8 mouse cellular contexts compared by ENCODE assay signal in the genomic region with DNA sequence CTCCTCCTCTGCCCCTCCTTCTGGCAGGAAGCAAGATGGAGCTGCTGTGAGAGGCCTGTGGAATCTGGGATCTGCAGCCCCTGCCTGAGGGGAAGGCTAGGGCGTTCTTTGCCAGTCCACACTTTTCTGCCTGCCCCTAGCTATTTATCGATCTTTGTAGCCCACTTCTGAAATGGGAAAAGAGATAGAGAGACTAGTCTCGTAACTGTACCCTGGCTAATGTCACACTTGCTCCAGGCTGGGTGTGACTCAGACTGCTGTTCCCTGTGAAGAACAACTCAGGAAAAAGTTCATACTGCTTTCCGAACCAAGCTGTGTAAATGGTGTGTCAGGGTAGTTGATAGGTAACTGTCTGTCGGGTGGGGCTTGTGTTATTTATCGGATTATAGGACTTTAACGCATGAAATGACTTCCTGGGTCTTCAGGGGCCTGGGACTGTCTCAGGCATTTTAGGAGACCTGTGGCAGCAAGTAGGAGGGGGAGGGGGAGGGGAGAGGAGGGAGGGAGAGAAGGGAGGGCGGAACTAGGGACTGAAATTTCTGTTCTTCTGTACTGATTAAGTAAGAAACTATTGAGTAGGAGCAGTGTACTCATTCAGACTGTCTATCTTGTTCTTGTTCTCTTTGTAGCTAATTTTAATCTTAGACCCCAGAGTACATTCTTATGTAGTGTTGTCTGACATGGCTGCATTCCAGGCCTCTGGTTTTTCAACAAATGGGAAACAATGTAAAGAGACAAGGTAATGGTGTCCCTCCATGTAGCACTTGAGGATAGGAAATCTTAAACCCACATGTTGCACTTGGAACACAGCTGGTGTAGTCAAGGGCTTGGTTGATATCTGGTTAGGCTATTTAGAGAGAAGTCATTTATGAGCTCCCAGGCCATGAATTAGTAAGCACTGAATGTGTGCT. TPM values are rescaled to one million over a fixed set of nuclear protein-coding genes. Genes with fewer than 3 reads are reported as not detected.
DNase-seq lines count a peak whose midpoint lies in the region; ATAC-seq and TF ChIP-seq lines count a peak whose summit lies in the region.

No protein-coding gene starts in this region.

- H3K36me3 ChIP-seq in forebrain, embryonic 15.5 days: no peaks in the 10 kb centered on the region
- no peaks in the 10 kb centered on the region for H3K36me3 ChIP-seq in lung, postnatal 0 days (ENCODE audit: insufficient read depth, low read length)
- no peaks in the 10 kb centered on the region for H3K36me3 ChIP-seq in testis, adult 2 months (ENCODE audit: control insufficient read depth, insufficient read depth, low read length)

- H3K27me3 ChIP-seq in forebrain, embryonic 15.5 days: no peaks in the 10 kb centered on the region
- H3K27me3 ChIP-seq in lung, postnatal 0 days (replicated peaks; ENCODE audit: insufficient read depth, low read length): no peaks in the 10 kb centered on the region
- no peaks in the 10 kb centered on the region for H3K27me3 ChIP-seq in testis, adult 2 months (ENCODE audit: control insufficient read depth, insufficient read depth, low read length)

- H3K4me1 ChIP-seq in forebrain, embryonic 15.5 days: peaks cover 16% of the 10 kb centered on the region
- peaks cover 14% of the 10 kb centered on the region; the same call in 1 of the 2 replicates for H3K4me1 ChIP-seq in lung, postnatal 0 days (ENCODE audit: insufficient read depth, low read depth, low read length)
- peaks cover 12% of the 10 kb centered on the region for H3K4me1 ChIP-seq in testis, adult 2 months (ENCODE audit: control insufficient read depth, insufficient read depth, low read length)

- peak overlapping the region; percentile 76 for H3K4me3 ChIP-seq in forebrain, embryonic 15.5 days
- H3K4me3 ChIP-seq in lung, postnatal 0 days (ENCODE audit: low read depth, low read length): peak overlapping the region; percentile 96
- H3K4me3 ChIP-seq in testis, adult 2 months (ENCODE audit: control insufficient read depth, low read depth, low read length): peak overlapping the region; percentile 95

- no peaks in the 10 kb centered on the region for H3K9me3 ChIP-seq in forebrain, embryonic 15.5 days
- H3K9me3 ChIP-seq in lung, postnatal 0 days (ENCODE audit: low read length): no peaks in the 10 kb centered on the region

- DNase-seq in 416B (ENCODE audit: low read depth): peak; percentile 51
- peak; percentile 61 for DNase-seq in adrenal gland, adult 2 months
- DNase-seq in kidney, adult 18-20 months: peak; percentile 23
- peak; percentile 67 for DNase-seq in lung, postnatal 0 days (ENCODE audit: low spot score)
- DNase-seq in gastrocnemius, postnatal 10 days: no peak

- H3K4me2 ChIP-seq in forebrain, embryonic 15.5 days (replicated peaks): peak overlapping the region; percentile 71
- peak overlapping the region; percentile 79 for H3K4me2 ChIP-seq in lung, postnatal 0 days (replicated peaks; ENCODE audit: low read depth, low read length)

- TF ChIP-seq CTCF in lung, postnatal 0 days (IDR thresholded peaks at IDR 0.05): no peak
- TF ChIP-seq CTCF in testis, adult 2 months (IDR thresholded peaks at IDR 0.05; ENCODE audit: control insufficient read depth, insufficient read depth, insufficient replicate concordance, low read depth, low read length): no peak

- TF ChIP-seq POLR2A in testis, adult 2 months (IDR thresholded peaks at IDR 0.05; ENCODE audit: control insufficient read depth, low read depth, low read length): no peak

- 47% methylated on average over 8 of the region's 8 CpGs for WGBS in forebrain, embryonic 15.5 days
- WGBS in lung, postnatal 0 days: 10% methylated on average over 8 of the region's 8 CpGs

- no peak for ATAC-seq in forebrain, embryonic 15.5 days (replicated peaks)
- ATAC-seq in lung, postnatal 0 days: no peak
- no peak for ATAC-seq in monocyte, adult 5-6 weeks (replicated peaks; ENCODE audit: insufficient number of reproducible peaks, low FRiP score, low TSS enrichment, poor library complexity, severe bottlenecking)

- no peak for TF ChIP-seq EP300 in lung, postnatal 0 days (IDR thresholded peaks at IDR 0.05)

- H3K27ac ChIP-seq in forebrain, embryonic 15.5 days (replicated peaks): no peak overlapping the region
- H3K27ac ChIP-seq in lung, postnatal 0 days (ENCODE audit: low read length): peak overlapping the region; percentile 93
- peak overlapping the region; percentile 49 for H3K27ac ChIP-seq in testis, adult 2 months (ENCODE audit: control insufficient read depth, insufficient read depth, low read depth, low read length)

- H3K9ac ChIP-seq in forebrain, embryonic 15.5 days (replicated peaks): peak overlapping the region; percentile 65
- H3K9ac ChIP-seq in lung, postnatal 0 days (replicated peaks; ENCODE audit: low read depth): peak overlapping the region; percentile 83

RNA-seq across cellular contexts. Expression of gene Vcl, which starts 1.5 kb away (rescaled TPM):
- total RNA-seq in adrenal gland, adult 2 months (2021): 100 to 1,000 TPM in 1 of 2 experiments, 10 to 100 TPM in 1; 69.9 to 122 TPM
- polyA plus RNA-seq in adrenal gland, adult 2 months (2012; rRNA removed): 31.1 and 36.4 TPM in 2 replicates
- polyA plus RNA-seq in forebrain, embryonic 15.5 days (2015; fragmentation: Nextera tagmentation; extraction: Ambion mirVana): 9.0 and 10.9 TPM in 2 replicates
- 42.8 and 60.1 TPM in 2 replicates for polyA plus RNA-seq in lung, postnatal 0 days (2015; fragmentation: Nextera tagmentation; extraction: Ambion mirVana)
- 21.8 and 22.9 TPM in 2 replicates for polyA plus RNA-seq in testis, adult 2 months (2012; rRNA removed)
- total RNA-seq in gastrocnemius, postnatal 10 days (2021): 100 to 1,000 TPM; 115 to 126 TPM
- total RNA-seq in monocyte, adult 5-6 weeks (2017): 51.9 to 56.2 TPM (median 52.1 TPM) in 3 replicates
